Mouse (Mus musculus) layer of hippocampus, adult 18-20 months (tissue): ENCODE data around the gene Cmtm3. TPM values are rescaled to one million over a fixed set of nuclear protein-coding genes. Genes with fewer than 3 reads are reported as not detected.

ENCODE experiments used
- DNase-seq, 2 experiments: peaks; one replicate each; pipeline ENCODE4 v3.0.0; 2022; ENCODE audit warnings: low spot score in 2 of 2
- total RNA-seq, 2 experiments: library from RNA; stranded (reverse); gene quantifications; 2 replicates each; pipeline ENCODE4 v1.2.3; 2021

The Cmtm3 gene
- total RNA-seq, 2 experiments from 2014 or later = 12.0 to 14.2 TPM

GRCm38 (mm10) chr8:104341678-104342077 lies 2.5 kb downstream of the Cmtm3 start:
- DNase-seq = no peak

GRCm38 (mm10) chr8:104342426-104342825 lies 3.2 kb downstream of the Cmtm3 start:
- no peak for DNase-seq

GRCm38 (mm10) chr8:104343957-104344356 lies 4.7 kb downstream of the Cmtm3 start:
- peak; percentile 65 to 85 for DNase-seq

- no peak for DNase-seq
Measured at GRCm38 (mm10) chr8:104344622-104345021, 5.4 kb downstream of the Cmtm3 start.

GRCm38 (mm10) chr8:104346706-104347105 lies 7.5 kb downstream of the Cmtm3 start:
- DNase-seq = no peak

- no peak for DNase-seq
Measured at GRCm38 (mm10) chr8:104348971-104349370, 9.8 kb downstream of the Cmtm3 start.

- DNase-seq = no peak
Measured at GRCm38 (mm10) chr8:104350047-104350446, 10.8 kb downstream of the Cmtm3 start.

GRCm38 (mm10) chr8:104353186-104353585 lies 14.0 kb downstream of the Cmtm3 start:
- no peak for DNase-seq

GRCm38 (mm10) chr8:104354504-104354903 lies 15.3 kb downstream of the Cmtm3 start:
- DNase-seq = no peak

- DNase-seq = no peak
Measured at GRCm38 (mm10) chr8:104358637-104359036, 19.4 kb downstream of the Cmtm3 start.

GRCm38 (mm10) chr8:104359778-104360456 lies 20.7 kb downstream of the Cmtm3 start:
- no peak for DNase-seq

GRCm38 (mm10) chr8:104365695-104366094 lies 26.5 kb downstream of the Cmtm3 start:
- DNase-seq = no peak

GRCm38 (mm10) chr8:104367398-104367797 lies 28.2 kb downstream of the Cmtm3 start:
- no peak for DNase-seq

GRCm38 (mm10) chr8:104369591-104369990 lies 30.4 kb downstream of the Cmtm3 start:
- no peak for DNase-seq

GRCm38 (mm10) chr8:104370071-104370470 lies 30.9 kb downstream of the Cmtm3 start:
- no peak for DNase-seq

- no peak for DNase-seq
Measured at GRCm38 (mm10) chr8:104371121-104371520, 31.9 kb downstream of the Cmtm3 start.

- no peak for DNase-seq
Measured at GRCm38 (mm10) chr8:104373779-104374178, 34.6 kb downstream of the Cmtm3 start.

GRCm38 (mm10) chr8:104374269-104374668 lies 35.1 kb downstream of the Cmtm3 start:
- DNase-seq = no peak

- no peak for DNase-seq
Measured at GRCm38 (mm10) chr8:104374864-104375846, 35.9 kb downstream of the Cmtm3 start.

- DNase-seq = peak in 1 of 2 experiments; percentile 37
Measured at GRCm38 (mm10) chr8:104375959-104376358, 36.7 kb downstream of the Cmtm3 start.

- DNase-seq = no peak
Measured at GRCm38 (mm10) chr8:104376669-104377068, 37.5 kb downstream of the Cmtm3 start.

- DNase-seq = no peak
Measured at GRCm38 (mm10) chr8:104379301-104379836, 40.2 kb downstream of the Cmtm3 start.
